Mouse (Mus musculus): Measurements from ENCODE around the gene Sox5.

DNA sequence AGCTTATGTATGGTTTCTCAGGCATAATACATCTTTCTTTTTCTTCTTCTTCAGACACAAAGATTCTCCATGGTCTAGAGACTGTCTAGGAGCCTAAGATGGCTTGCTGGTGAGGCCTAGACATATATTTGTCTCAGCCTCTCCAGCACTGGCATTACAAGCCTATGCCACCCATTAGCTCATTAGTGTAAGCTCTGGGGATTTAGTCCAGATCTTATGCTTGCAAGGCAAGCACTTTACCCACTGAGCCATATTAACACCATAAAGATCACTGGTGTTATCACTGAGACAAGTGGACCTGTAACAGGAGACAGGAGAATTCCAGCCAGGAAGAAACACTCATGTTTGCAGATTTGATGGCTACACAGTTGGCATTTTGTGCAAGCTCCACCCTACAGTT, 472.6 kb downstream of the Sox5 start:
- TF ChIP-seq CTCF (IDR thresholded peaks at IDR 0.05; ENCODE audit: low read depth) (no peak), EP300 (IDR thresholded peaks at IDR 0.05; ENCODE audit: low read depth) (no peak)

All from heart, postnatal 0 days (tissue).